Mouse (Mus musculus): ENCODE measurements around the gene Glis1.

Glis1 gene

DNA sequence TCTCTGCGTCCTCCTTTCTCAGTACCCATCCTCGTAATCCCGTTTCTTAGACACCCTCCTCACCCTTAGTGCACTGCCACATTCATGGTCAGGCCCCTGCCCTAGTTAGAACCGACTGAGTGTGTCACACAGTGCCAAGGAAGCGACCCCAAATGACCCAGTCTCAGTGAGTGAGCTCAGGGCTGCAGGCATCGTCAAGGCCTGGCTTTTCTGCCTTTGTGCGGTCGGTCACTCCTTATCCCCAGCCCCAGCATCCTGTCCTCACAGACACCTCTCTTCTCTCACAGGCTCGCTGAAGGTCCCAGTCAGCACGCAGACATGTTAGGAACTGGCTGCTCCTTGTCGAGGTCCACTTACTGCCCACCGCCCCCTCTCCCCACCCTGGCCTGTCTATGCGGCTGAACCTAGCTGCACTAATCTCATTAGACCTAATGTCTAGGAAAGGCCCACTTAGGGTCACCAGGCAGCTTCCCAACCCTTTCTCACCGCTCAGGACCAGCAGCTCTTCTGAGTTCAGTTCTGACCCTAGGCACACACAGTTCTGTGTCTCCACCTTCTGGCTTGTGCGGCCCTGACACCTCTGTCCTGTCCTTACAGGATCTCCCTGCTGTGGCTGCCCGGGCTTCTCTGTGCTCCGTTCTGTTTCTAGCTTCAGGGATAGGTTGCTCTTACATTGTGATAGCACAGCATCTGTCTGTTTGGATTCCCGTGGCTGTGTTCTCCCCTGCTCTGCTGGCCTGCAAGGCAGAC is 18.1 kb downstream of the Glis1 start:
- peak; percentile 39 to 56 for DNase-seq

DNA sequence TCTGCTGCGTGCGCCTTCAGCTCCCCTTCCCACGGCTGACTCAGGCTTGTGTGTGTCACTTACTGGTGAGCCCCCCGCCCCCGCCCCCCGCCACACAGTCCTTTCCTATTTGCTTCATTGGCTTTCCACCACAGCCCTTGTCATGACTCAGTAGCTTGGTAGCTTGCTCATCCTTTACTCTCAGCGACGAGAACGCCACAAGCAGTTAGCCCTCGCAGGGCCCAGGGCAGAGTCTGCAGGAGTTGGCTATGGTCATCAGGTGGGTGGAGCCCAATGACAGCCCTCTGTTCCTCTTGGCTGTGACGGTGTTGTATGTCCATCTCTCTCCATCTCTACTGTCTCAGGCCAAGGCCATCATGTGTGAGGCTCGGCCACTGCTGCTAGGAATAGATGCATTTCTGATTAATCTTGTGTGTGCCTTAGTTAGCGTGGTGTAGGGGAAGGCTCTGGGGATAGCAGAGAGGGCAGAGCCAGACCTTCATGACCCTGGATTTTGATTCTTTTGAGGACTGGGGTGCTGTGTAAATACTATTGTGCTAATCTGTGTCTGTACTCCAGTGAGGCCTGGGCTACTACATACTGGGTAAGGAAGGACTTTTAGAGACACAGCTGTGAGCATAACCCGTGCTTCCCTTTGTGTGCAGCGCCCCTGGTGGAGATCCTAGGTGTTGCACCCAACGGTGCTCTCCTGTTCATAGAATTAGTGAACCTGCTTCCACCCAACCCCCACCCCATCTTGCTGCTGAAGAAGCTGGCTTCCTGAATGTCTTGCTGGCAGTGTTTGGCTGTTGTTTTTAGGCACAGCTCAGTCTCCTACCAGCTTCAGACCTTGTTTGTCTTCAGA is 19.0 kb downstream of the Glis1 start:
- peak; percentile 90 to 96 for DNase-seq

DNA sequence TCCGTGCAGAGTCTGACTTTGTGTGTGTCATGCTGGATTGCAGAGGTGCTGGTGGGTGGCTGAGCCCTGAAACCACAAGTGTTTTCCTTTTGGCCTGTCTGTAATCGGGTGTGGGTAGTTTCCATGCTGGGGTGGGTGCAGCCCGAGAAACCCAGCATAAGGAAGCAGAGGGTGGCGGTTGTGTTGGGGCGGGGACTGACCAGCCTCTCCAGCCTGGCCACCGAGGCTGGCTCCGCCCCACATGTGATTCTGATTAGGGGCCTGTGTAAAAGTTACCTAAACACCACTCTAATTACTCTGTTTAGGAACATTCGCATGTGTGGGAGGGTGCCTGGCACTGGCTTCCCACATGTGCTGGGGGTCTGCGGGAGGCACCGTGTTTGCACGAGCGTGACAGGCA is 23.2 kb downstream of the Glis1 start:
- DNase-seq: no peak

DNA sequence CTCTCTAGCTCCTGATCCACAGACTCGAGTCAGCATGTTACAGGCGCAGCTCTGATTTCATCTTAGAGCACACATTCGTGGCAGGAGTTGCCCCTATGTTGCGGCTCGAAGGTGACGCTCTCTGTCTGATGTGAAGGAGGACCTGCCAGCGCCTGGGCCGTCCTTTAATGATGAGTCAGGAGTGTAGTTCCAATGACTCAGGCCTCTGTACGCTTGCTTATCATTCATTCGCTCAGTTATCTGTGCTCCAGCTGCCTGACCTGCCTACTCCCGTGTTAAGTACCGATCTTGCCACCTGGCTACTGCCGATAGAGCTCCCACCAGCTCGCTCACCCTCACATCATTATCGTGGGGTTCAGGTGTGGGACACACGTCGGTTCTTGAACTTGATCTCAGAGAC is 24.5 kb downstream of the Glis1 start:
- DNase-seq: no peak

DNA sequence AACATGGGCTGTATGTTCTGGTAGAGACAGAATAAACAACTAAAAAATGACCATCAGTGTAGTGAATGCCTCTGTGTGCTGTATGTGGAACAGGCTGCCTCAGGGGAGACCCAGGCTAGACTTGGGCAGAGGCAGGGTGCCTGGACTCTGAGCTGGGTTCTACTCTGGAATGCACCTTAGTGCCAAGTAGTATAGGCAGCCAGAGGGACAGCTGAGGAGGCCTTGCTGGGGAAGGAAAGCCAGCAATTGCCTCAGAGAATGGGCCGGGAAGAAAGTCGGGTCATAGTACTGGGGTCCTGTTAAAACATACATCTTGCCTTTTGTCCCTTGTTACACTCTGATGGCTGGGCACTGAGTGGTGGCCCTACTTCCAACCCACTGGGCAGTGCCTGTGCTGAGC is 25.1 kb downstream of the Glis1 start:
- DNase-seq: peak; percentile 39 to 65

DNA sequence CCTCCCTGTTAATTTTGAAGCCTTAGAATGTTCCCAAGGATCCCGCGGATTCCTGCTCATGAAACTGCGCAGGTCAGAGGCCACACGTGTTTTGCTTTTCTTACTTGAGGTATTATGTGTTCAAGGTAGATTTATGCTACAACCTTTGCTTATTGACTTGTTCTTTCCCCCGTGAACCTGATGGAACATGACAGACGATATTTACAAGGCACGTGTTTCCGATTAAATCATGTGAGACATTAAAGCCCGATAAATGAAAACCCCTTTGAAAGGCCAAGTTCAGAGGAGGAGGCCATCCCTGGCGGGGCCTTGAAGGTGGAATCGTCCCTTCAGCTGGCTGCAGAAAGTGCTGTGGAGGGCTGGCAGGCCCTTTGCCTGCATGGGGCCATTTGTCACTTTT is 26.1 kb downstream of the Glis1 start:
- DNase-seq: no peak

DNA sequence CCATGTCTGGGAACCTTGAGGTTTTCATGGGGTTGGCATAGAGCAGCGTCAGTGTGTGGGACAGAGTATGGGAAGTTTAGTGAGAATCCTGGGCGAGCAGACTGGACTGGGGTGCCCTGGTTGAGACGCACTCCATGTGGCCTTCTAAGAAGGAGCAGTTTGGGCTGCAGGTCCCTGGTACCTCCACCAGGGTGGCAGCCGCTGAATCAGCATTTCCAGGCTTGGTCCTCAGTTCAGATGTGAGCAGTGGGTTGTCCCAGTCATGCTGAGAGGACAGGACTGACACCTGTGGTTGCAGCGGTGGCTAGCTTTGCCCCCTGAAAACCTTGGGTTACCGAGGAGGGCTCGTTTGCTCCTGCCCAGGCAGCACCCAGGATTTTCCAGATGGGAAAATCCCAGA is 33.4 kb downstream of the Glis1 start:
- peak in 1 of 2 experiments; percentile 45 for DNase-seq

DNA sequence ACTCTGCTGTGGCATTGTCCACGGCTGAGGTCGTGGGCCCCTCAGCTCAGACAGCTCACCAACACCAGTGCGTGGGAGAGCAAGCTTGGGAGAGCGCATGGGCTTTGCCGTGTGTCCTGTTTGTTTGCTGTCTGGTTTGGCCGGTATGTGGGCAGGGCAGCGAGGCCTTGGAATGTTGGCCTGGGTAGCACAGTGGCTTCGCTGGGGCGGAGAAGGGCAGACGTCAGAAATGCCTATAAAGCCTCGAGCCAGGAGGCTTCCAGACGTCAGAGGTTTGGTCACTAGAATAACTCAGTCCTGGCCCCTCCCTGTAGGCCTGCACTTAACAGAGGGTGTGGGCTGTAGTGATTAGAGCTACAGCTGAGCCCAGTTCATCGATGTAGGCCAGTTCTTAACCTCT is 33.9 kb downstream of the Glis1 start:
- peak; percentile 53 to 61 for DNase-seq

DNA sequence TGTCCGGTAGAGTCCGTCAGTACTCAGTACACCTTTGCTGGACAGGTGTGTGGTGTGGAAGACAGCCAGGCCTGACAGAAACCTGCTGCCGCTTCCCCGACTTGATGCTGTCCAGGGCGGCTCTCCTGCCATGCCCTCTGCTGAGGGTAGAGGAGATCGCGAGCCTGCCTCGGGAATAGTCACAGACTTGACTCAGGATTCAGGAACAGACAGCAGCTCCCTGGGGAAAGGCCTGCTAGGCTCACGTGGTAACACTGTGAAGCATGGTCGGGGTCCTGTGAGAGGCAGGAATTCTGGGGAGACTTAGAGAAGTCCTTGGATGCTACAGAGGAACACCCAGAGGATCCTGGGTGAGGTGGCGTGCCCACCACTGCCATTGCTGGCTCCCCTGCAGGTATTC is 34.4 kb downstream of the Glis1 start:
- no peak for DNase-seq

DNA sequence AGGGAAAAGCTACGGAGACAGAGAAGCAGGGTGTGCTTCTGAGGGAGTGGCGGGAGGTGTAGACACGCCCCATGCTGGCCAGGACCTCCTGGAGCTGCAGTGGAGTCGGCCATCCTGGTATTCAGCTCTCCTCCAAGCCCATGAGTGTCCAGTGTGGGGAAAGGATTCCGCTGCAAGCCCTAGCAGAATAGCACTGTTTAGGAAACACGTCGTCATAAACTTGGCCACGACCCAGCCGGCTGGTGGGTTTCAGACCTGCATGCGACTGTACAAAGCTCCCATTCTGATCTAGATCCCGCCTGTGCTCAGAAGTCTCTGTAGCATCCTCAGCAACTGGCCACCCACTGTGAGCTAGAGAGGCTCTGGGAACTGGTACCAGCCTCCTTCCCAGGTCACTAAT is 41.9 kb downstream of the Glis1 start:
- DNase-seq: no peak

DNA sequence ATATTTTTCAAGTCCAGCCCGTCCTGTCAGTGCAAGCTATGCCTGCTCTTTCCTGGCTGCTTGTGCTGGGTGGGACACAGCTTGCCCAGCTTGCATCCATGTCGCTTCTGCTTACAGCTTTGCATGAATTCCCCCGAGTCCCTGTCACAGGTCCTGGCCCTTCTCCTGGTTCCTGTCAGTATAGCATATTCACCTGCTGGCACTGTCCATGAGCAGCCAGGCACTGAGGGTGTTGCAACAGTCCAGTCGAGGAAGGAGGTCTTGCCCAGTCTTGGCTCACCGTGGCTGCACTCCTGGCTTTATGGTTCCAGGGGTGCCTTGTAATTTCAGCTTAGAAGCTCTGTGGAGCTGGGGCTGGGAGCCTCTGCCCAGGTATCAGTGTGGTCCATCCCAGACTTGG is 44.6 kb downstream of the Glis1 start:
- no peak for DNase-seq

DNA sequence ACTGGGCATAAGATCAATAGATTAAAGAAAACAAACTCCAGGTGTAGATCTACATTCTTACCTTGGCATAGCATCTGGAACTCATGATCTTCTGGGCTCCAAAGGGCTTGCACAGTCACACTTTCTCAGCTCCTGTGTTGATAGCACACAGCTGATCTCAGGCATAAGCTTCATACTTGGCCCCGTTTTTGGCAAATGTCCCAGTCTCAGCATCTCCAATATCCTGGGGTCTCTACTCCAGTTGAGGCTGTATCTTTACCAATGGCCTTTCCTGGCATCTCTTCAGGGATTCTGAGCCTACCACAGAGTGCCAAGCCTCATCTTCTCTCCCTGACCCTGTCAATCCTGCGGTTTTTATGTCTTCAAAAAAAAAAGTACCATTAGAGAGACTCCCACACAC is 48.1 kb downstream of the Glis1 start:
- DNase-seq: no peak

DNA sequence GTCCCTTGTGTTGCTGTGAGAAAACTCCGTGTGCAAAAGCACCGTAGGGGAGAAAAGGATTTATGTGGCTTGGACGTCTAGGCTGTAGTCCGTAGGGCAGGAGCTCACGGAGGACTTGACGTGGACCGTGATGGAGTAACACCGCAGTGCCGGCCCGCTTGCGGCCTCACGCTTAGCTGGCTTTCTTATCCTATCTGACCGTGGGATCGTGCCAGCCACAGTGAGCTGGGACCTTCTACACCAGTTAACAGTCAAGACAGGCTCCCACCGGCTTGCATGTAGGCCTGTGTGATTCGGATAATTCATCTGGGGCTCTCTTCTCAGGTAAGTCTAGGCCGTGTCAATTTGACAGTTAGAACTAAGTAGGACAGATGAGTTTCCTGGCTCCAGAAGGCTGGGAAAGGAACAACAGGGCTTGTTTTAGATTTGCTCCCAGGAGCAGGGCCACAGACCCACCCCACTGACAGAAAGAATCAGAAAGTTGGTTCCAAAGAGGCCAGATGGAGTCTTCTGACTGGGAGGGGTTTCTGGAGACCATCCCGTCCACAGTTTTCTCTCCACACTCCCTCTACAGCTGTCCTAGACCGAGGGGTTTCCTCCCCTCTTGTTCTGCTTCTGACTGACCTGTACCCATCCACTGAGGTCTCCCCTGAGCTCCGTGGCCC is 49.3 kb downstream of the Glis1 start:
- no peak for DNase-seq

DNA sequence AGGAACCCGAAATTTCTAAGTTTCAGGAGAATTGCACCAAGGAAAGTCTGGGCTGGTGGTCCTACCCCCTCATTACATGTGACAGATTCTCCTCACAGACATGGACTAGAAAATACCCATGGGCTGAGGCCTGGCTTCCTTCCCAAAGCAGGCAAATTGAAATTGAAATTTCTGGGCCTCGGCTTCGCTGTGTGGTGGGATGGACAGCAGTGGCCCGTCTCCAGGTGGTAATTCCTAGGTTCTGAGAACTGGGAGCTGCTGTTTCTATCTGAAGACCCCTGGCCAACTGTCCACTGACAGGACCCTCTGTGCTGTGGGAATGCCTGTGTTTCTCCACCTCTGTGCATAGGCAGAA is 49.8 kb downstream of the Glis1 start:
- no peak for DNase-seq

DNA sequence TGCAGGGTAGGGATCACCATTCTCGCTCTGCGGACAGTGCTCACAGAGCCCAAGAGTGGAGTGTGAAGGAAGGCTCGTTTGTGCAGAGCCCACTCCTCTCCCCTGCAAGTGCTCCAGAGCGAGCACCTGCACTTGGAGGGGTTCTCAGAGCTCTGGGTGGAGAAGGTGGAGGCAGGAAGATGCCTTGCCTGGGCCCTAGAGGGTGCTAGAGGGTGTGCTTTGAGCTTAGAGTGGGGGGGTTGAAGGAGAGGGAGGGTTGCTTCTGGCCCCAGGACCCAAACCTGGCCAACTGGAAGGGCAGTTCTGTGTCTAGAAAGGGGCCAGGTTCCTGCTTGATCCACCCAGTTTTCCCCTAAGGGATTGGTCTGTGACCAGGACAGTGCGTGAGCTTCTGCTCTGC is 51.5 kb downstream of the Glis1 start:
- DNase-seq: no peak

DNA sequence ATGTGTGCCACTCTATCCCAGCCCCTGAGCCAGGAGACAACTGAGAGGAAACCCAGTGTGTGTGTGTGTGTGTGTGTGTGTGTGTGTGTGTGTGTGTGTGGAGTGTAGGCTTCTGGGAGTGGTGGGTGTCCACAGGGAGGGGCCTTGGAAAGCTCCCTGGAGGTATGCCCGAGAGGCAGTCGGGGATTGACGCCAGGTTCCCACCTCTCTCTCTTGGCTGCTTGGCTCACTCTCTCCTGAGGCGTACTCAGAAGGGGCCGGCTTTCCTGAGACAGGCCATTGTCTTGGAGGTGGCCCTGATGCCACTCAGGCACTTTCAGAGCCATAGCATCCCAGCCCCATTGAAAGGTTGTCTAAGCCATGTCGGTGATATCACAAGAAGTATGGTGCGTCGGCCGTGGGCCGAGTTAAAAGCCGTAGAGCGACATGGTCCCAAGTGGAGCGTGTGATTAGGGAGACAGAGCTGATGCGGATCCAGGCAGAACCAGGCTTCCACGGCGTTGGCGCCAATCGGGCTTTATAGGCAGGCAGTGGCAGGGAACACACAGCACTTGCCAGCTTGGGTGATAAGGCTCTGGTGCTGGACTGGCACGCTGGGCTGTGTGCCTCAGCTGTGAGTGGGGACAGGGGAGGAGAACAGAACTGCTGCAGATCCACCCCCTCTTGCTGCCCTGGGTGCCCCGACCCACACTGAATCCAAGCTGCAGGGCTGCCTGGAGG is 54.9 kb downstream of the Glis1 start:
- no peak for DNase-seq

DNA sequence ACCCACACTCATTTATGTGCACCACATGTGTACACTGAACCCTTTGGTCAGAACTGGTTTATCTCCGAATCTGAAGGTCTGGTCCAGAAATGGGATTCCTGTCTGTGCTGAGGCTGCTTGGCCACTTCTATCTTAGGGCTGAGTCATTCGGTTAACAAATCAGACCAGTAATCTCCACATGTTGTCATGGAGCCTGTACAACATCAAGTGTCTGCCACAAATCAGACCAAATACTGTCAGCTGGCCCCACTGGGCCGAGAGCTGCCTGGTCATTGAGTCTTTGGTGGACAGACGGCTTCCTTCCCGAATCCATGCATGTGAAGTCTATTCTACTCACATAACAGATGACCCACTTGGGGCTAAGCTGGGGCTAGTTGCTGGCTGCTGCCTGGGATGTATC is 58.6 kb downstream of the Glis1 start:
- DNase-seq: no peak

DNA sequence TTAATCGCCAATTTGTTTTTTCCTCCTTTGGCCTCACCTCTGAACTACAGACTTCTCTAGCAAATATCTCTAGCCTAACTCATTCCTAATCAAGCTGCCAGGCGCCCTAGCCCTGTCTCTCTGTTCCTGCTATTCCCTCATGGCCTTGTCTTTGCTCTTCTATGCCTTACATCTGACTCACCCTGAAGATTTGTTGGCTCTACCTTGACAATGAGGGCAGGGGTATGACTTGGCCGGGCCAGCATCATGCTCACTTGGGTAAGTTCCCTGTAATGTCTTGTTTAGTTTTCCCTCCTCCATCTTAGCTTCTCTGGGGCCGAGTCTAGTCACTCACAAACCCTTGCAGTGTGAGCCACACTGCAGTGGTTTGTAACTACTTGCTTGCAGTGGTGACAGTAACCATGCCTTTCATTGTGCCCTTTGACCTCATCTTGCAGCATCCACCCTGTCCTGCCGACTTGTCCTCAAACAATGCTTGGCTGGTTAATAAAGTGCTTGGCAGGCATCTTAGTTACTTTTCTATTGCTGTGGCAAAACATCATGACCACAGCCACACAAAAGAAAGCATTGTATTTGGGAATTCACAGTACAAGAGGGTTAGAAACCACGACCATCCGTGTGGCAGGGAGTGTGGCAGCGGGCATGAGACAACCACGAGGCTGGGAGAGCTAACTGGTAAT is 61.5 kb downstream of the Glis1 start:
- peak; percentile 15 to 27 for DNase-seq

DNA sequence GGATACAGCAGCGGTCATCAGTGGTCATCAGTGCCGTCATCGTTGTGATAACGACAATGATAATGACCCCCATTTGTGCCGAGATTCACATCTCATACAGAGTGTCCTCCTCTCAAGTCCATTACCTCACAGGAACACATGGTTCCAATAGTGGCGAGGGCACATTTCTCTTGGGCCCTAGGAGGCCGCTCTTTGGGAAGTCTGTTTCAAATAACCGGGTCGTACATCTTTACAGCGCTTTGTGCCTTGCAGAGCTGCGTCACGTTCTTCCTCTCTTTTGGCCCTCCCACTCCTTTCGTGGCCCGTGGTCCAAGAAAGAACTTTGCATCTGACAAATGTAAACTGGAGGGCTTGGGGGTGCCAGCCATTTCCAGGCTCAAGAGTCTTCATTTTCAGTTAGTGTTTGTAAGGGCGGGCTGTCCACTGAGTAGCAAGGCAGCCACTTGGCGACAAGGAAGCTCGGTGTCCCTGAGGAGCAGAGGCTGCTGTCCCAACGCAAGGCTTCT is 63.1 kb downstream of the Glis1 start:
- no peak for DNase-seq

DNA sequence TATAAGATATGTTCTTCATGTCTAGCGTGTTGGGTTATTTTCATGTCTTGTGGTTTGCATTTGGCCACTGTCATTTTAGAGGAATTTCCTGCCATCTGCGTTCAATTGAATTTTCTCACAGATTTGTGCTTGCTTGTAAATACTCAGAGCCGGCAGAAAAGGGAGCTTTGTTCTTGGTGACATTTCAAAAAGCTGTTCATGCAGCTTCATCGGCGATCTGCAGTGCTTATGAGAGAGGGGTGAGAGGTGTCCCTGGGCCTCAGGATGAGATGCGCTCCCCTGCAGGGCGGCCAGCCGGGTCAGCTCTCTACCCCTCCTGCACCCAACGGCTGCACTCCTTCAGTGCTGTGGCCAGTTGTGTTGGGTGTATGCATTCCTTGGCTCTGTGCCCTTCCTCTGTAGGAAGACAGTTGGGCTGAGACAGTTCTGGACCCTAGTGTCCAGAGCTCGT is 68.2 kb downstream of the Glis1 start:
- no peak for DNase-seq

DNA sequence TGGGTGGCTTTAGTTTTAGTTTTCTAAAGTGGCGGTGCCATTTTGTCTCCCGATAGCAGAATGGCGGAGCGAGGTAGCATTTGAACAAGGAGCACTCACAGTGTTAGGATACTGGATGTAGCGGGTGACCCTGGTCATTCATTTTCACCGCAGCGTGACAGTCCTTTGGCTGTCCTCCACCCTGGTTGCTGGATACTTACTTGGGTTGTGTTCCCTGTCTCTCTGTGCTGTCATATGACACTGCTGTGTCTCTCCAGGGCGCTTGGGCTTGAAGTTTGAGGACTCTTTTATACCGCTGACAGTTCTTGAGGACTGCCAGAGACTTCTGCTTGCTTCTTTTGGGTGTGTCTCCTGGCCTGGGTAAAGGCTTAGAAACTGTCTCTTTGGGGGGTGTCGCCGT is 80.6 kb downstream of the Glis1 start:
- no peak for DNase-seq

DNA sequence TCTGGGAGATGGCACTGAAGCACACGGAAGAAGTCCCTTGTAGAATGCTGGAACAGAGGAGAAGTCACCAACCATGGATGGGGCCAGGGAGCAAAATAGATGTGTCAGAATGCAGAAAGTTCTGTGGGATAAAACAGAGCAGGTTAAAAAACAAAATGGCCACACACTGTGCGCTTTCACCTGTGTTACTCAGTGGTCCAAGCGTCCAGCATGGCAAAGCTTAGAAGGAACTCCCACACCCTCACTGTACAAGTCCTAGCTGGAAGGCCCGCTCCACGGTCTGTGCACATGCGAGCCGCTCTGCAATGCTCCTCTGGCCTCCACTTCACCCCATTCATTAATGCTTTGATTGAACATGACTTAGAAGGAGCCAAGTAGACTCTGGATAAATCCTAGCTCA is 81.2 kb downstream of the Glis1 start:
- no peak for DNase-seq
